Mouse (Mus musculus): Measurements from ENCODE around the gene Cbwd1. TPM values are rescaled to one million over a fixed set of nuclear protein-coding genes. Genes with fewer than 3 reads are reported as not detected.

The Cbwd1 gene
- polyA plus RNA-seq, 1 experiment: not detected

DNA sequence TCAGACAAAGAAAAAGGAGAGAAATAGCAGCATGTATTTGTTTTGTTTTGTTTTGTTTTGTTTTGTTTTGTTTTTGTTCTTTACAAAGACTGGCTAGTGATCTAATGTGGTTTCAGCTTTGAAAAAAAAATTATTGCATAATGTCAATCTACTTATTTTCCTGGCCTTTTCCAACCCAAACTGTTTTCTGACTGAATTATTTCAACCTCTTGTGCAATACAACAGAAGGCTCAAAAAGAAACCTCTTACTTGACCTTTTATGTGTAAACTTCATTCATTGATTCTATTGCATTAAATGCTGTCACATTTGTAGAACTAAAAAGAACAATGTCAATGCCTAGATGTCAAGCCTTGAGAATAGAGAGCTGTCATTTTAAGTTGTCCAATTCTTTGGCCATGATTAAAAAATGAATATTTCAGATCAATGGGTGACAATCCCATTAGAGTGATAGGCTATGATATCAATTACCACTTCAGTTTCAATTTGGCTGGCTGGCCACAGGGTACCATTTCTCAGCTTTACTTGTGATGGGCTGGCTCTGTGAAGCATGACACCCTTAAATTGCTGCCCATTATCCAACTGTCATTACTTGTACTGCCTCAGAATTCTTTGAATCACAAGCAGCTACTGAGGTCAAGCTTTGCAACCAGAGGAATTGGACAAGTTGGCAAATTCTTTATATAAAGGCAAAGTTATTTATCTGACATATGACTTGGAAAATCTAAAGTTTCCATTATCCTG, 15.7 kb downstream of the Cbwd1 start:
- H3K27ac ChIP-seq (ENCODE audit: insufficient read depth, low read depth, low read length): no peak overlapping the region
- H3K4me1 ChIP-seq (ENCODE audit: control insufficient read depth, insufficient read depth, low read length): no peaks in the 10 kb centered on the region
- no peak overlapping the region for H3K4me3 ChIP-seq (ENCODE audit: insufficient read depth, low read depth, low read length)
- TF ChIP-seq CTCF (IDR thresholded peaks at IDR 0.05; ENCODE audit: insufficient read depth, low read depth, low read length) (no peak), POLR2A (IDR thresholded peaks at IDR 0.05; ENCODE audit: insufficient read depth, low read depth, low read length) (no peak)

GRCm38 (mm10) chr19:24937084-24937483, 24.3 kb downstream of the Cbwd1 start:
- H3K27ac ChIP-seq (ENCODE audit: insufficient read depth, low read depth, low read length): no peak overlapping the region
- H3K4me1 ChIP-seq (ENCODE audit: control insufficient read depth, insufficient read depth, low read length): no peaks in the 10 kb centered on the region
- TF ChIP-seq CTCF (IDR thresholded peaks at IDR 0.05; ENCODE audit: insufficient read depth, low read depth, low read length) (no peak), POLR2A (IDR thresholded peaks at IDR 0.05; ENCODE audit: insufficient read depth, low read depth, low read length) (no peak)
- no peak overlapping the region for H3K4me3 ChIP-seq (ENCODE audit: insufficient read depth, low read depth, low read length)
- WGBS: 46% methylated on average over 1 of the region's 1 CpGs

GRCm38 (mm10) chr19:24929041-24929440, 32.4 kb downstream of the Cbwd1 start:
- TF ChIP-seq POLR2A (IDR thresholded peaks at IDR 0.05; ENCODE audit: insufficient read depth, low read depth, low read length) (no peak), CTCF (IDR thresholded peaks at IDR 0.05; ENCODE audit: insufficient read depth, low read depth, low read length) (no peak)
- no peaks in the 10 kb centered on the region for H3K4me1 ChIP-seq (ENCODE audit: control insufficient read depth, insufficient read depth, low read length)
- H3K4me3 ChIP-seq (ENCODE audit: insufficient read depth, low read depth, low read length): no peak overlapping the region
- 41% methylated on average over 1 of the region's 1 CpGs for WGBS
- H3K27ac ChIP-seq (ENCODE audit: insufficient read depth, low read depth, low read length): no peak overlapping the region

DNA sequence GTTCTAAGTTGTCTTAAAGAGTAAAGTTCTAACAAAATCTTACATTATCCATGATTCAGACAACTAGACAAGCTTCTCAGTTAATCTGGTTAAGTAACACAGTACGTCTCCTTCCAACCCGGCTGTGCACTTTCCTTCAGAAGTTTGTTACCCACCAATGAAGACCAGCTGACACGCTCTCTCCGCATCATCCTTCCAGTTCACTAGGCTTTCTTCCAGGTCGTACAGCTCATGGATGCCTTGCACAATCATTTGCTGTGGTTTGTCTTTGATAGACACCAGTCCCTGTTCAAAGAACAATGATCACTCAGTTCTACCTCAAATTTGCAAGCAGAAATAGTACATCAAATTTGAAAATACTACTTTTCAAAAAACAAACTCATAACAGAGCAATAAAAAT, 40.5 kb downstream of the Cbwd1 start:
- H3K4me1 ChIP-seq (ENCODE audit: control insufficient read depth, insufficient read depth, low read length): no peaks in the 10 kb centered on the region
- 91% methylated on average over 5 of the region's 5 CpGs for WGBS
- no peak overlapping the region for H3K27ac ChIP-seq (ENCODE audit: insufficient read depth, low read depth, low read length)
- no peak for TF ChIP-seq POLR2A (IDR thresholded peaks at IDR 0.05; ENCODE audit: insufficient read depth, low read depth, low read length)
- TF ChIP-seq CTCF (IDR thresholded peaks at IDR 0.05; ENCODE audit: insufficient read depth, low read depth, low read length): no peak
- no peak overlapping the region for H3K4me3 ChIP-seq (ENCODE audit: insufficient read depth, low read depth, low read length)

GRCm38 (mm10) chr19:24908385-24909155, 52.8 kb downstream of the Cbwd1 start:
- H3K27ac ChIP-seq (ENCODE audit: insufficient read depth, low read depth, low read length): no peak overlapping the region
- TF ChIP-seq POLR2A (IDR thresholded peaks at IDR 0.05; ENCODE audit: insufficient read depth, low read depth, low read length) (no peak), CTCF (IDR thresholded peaks at IDR 0.05; ENCODE audit: insufficient read depth, low read depth, low read length) (no peak)

DNA sequence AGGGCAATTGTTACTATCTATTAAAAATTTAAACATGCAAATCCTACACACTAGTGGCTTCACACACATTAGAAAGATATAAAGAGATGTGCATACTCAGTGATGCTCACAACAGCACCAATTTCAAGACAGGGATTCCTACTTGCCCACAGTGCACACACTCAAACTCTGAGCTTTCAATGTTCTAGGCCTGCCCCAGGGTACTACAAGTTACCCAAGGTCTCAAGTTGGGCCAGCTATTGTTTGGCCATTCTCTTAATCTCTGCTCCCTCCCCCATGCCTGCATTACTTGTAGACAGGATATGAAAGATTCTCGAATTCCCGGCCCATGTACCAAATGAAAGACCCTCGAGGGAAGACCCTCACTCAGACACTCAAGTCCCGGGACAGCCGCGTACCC, 53.8 kb downstream of the Cbwd1 start:
- no peak for TF ChIP-seq CTCF (IDR thresholded peaks at IDR 0.05; ENCODE audit: insufficient read depth, low read depth, low read length)
- TF ChIP-seq POLR2A (IDR thresholded peaks at IDR 0.05; ENCODE audit: insufficient read depth, low read depth, low read length): no peak
- H3K4me3 ChIP-seq (ENCODE audit: insufficient read depth, low read depth, low read length): no peak overlapping the region
- 94% methylated on average over 6 of the region's 6 CpGs for WGBS
- no peaks in the 10 kb centered on the region for H3K4me1 ChIP-seq (ENCODE audit: control insufficient read depth, insufficient read depth, low read length)
- H3K27ac ChIP-seq (ENCODE audit: insufficient read depth, low read depth, low read length): no peak overlapping the region

More at GRCm38 (mm10) chr19:24908385-24909155, 52.8 kb downstream of the Cbwd1 start:
- no peak overlapping the region for H3K4me3 ChIP-seq (ENCODE audit: insufficient read depth, low read depth, low read length)
- no peaks in the 10 kb centered on the region for H3K4me1 ChIP-seq (ENCODE audit: control insufficient read depth, insufficient read depth, low read length)
- 91% methylated on average over 3 of the region's 3 CpGs for WGBS

DNA sequence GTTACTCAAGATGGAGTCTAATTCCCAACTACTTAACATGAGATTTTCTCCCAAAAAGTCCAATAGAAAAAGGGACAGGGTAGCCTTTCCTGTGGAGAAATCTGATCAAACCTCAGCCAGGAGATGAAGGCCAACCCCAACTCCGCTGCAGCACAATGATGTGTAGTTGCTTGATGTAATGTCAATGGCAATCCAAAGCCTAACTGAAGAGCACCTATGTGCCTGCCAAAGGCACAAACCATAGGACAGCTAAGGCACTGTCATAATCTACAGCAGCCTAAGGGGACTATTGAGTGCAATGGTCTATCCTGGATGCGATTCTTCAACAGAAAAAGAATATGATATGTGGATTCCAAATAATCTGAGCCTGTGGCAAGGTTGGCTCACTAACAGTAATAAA, 58.6 kb downstream of the Cbwd1 start:
- TF ChIP-seq POLR2A (IDR thresholded peaks at IDR 0.05; ENCODE audit: insufficient read depth, low read depth, low read length) (no peak), CTCF (IDR thresholded peaks at IDR 0.05; ENCODE audit: insufficient read depth, low read depth, low read length) (no peak)
- Histone ChIP-seq H3K4me3 (ENCODE audit: insufficient read depth, low read depth, low read length) (no peak overlapping the region), H3K27ac (ENCODE audit: insufficient read depth, low read depth, low read length) (no peak overlapping the region), H3K4me1 (ENCODE audit: control insufficient read depth, insufficient read depth, low read length) (peaks cover 15% of the 10 kb centered on the region; the same call in 1 of the 2 replicates)
- WGBS: 72% methylated on average over 2 of the region's 2 CpGs

GRCm38 (mm10) chr19:24902256-24902655, 59.2 kb downstream of the Cbwd1 start:
- 12% methylated on average over 2 of the region's 2 CpGs for WGBS
- no peak for TF ChIP-seq CTCF (IDR thresholded peaks at IDR 0.05; ENCODE audit: insufficient read depth, low read depth, low read length)
- no peak for TF ChIP-seq POLR2A (IDR thresholded peaks at IDR 0.05; ENCODE audit: insufficient read depth, low read depth, low read length)
- H3K4me1 ChIP-seq (ENCODE audit: control insufficient read depth, insufficient read depth, low read length): peaks cover 19% of the 10 kb centered on the region
- H3K27ac ChIP-seq (ENCODE audit: insufficient read depth, low read depth, low read length): no peak overlapping the region
- H3K4me3 ChIP-seq (ENCODE audit: insufficient read depth, low read depth, low read length): no peak overlapping the region

- no peak overlapping the region for H3K4me3 ChIP-seq (ENCODE audit: insufficient read depth, low read depth, low read length)
- TF ChIP-seq POLR2A (IDR thresholded peaks at IDR 0.05; ENCODE audit: insufficient read depth, low read depth, low read length): no peak
- no peak for TF ChIP-seq CTCF (IDR thresholded peaks at IDR 0.05; ENCODE audit: insufficient read depth, low read depth, low read length)
- H3K27ac ChIP-seq (ENCODE audit: insufficient read depth, low read depth, low read length): no peak overlapping the region
- peaks cover 20% of the 10 kb centered on the region for H3K4me1 ChIP-seq (ENCODE audit: control insufficient read depth, insufficient read depth, low read length)
- WGBS: 4% methylated on average over 3 of the region's 3 CpGs
Observed at GRCm38 (mm10) chr19:24901666-24902065, 59.7 kb downstream of the Cbwd1 start.
